Mouse (Mus musculus): ENCODE measurements around the gene Slc25a19.

The Slc25a19 gene

GRCm38 (mm10) chr11:115599722-115600121 is 28.4 kb downstream of the Slc25a19 start:
- no peak for DNase-seq (ENCODE audit: low spot score)

- DNase-seq (ENCODE audit: low spot score), result no peak
Observed at GRCm38 (mm10) chr11:115598309-115598708, 29.8 kb downstream of the Slc25a19 start.

GRCm38 (mm10) chr11:115595209-115595608 is 32.9 kb downstream of the Slc25a19 start:
- DNase-seq (ENCODE audit: low spot score), result no peak

GRCm38 (mm10) chr11:115590526-115591075 is 37.5 kb downstream of the Slc25a19 start:
- no peak for DNase-seq (ENCODE audit: low spot score)

- no peak for DNase-seq (ENCODE audit: low spot score)
Observed at GRCm38 (mm10) chr11:115587984-115588383, 40.1 kb downstream of the Slc25a19 start.

GRCm38 (mm10) chr11:115586403-115586802 is 41.7 kb downstream of the Slc25a19 start:
- no peak for DNase-seq (ENCODE audit: low spot score)

- DNase-seq (ENCODE audit: low spot score), result no peak
Observed at GRCm38 (mm10) chr11:115585573-115586100, 42.5 kb downstream of the Slc25a19 start.

GRCm38 (mm10) chr11:115584376-115585073 is 43.6 kb downstream of the Slc25a19 start:
- DNase-seq (ENCODE audit: low spot score), result no peak

- no peak for DNase-seq (ENCODE audit: low spot score)
Observed at GRCm38 (mm10) chr11:115582913-115583606, 45.0 kb downstream of the Slc25a19 start.

- no peak for DNase-seq (ENCODE audit: low spot score)
Observed at GRCm38 (mm10) chr11:115579080-115579479, 49.0 kb downstream of the Slc25a19 start.

GRCm38 (mm10) chr11:115564961-115565360 is 63.1 kb downstream of the Slc25a19 start:
- peak; percentile 16 for DNase-seq (ENCODE audit: low spot score)

All from c-Kit-positive CD71-positive TER-119-positive erythroid progenitor cells, embryonic 14.5 days (primary cell).